Mouse (Mus musculus) CD4-positive, CD25-positive, alpha-beta regulatory T cell, adult 2 months (primary cell): ENCODE data around the gene Crygs.

Experiments
- DNase-seq: peaks from one replicate; pipeline ENCODE4 v3.0.0-alpha.2; 2012; ENCODE audit warnings: low read depth, low spot score

The Crygs gene

DNA sequence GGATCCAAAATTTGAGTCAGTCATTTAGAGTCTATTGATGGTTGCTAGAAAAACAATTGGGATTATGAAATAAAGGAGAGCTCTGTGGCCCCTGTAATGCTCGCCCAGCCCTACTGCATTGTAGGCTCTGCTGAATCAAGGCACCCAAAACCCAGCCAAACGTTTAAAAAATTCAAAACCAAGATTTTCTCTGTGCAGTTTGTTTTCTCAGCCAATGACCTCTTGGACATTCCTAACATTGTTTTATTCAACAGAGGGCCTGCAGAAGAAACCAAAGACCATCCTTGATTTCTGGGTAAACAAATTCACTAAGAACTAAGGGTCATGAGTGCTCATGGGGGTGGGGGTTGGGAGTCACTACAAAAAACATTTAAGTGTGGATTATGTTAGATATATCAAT, at the start of gene Crygs:
Gene Crygs, minus strand, starts transcription at position 101 of the 400 bp plus-strand sequence.
- no peak for DNase-seq

DNA sequence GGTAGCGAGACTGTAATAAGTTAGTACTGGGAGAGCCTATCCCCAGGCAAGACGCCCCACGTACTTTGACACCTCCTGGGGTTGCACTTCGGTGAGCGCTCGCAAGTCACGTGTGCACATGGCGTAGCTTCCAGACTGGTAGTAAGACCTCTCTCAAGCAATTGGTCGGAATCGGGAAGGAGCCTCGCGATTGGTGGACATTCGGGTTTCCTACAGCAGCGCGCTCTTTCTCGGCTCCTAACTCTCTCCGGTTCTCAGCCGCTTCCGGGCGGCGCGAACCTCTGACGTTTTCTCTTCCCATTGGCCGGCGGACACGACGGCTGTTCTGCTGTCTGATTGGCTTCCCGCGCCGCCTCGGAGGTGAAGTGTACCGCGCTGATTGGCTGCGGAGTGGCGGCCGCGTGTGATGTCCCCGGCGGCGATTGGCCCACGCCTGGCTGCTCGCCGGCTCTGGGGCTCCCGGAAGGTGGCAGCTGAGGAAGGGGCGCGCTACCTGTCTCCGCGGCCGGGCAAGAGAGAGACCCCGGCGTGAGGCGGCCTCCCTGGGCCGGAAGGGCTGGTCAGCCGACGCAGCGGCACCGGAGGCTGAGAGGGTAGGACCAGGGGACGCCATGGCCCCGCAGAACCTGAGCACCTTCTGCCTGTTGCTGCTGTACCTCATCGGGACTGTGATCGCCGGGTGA, 46.2 kb upstream of the Crygs start, which contains the start of the genes Tbccd1 and Dnajb11:
Gene Tbccd1, minus strand, starts transcription at position 239 of the 683 bp plus-strand sequence.
Gene Dnajb11, plus strand, starts transcription at position 415 of the 683 bp plus-strand sequence.
- peak; percentile 99 for DNase-seq

DNA sequence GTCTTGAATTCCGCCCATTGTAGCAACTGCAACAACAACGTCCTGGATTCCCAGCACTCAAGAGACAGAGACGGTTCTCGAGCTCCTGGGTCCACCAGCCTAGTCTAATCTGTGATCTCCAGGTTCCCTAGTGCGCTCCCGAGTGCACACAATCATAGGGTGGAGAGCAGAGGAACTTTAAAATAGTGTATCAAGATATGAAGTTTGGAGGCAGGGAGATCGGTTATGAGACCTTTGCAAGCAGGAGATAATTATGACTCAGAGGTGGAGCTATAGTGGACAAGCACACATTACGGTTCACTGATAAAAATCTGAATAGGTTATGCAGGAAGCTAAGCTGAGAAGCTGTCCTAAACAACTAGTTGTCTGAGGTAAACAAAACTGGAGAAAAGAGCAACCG, 45.4 kb upstream of the Crygs start:
- no peak for DNase-seq

DNA sequence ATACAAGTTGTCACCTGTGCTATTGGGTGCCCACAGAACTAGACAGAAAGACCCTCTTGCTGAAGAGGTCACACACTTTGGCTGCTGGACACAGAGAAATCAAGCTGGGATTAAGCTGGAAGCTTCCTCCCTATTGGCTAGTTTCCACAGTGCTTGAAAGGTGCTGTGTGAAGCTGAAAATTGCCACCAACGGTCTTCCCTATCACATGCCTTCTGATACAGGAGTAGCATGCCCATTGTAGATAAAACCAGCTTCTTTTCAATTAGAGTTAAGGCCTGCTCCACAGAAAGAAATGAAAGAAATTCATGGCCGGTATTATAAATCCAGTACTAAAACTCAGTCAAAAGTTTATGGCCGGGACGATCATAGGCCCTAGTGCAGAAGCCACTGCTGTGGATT, 41.3 kb upstream of the Crygs start:
- DNase-seq = no peak

DNA sequence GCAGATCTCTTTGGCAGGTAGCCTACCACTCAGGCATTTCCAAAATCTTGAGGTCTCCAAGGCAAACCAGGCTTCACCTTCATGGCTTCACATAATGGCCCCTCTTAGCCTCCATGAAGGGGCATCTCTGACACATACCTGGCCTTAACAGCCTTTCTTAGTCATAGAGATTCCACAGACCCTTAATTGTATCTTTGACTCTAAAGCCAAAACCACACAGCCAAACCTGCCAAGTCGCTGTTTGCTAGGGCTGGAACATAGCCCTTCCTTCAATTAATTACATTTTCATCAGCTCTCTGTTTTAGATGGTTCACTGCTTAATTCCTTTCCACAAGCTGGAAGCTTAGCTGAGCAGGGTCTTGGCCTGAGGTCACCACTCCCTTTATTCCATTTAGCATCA, 37.0 kb upstream of the Crygs start:
- no peak for DNase-seq

DNA sequence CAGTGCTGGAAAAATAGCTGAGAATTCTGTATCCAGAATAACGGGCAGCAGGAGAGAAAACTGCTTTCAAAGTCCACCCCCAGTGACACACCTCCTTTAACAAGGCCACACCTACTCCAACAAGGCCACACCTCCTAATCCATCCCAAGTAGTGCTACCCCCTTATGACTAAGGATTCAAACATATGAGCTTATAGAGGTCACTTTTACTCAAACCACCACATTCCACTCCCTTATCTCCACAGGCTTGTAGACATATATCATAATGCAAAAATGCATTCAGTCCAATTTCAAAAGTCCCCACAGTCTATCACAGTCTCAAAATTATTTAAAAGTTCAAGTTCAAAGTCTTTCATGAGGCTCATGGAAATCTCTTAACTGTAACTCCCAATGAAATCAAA, 36.3 kb upstream of the Crygs start:
- no peak for DNase-seq

DNA sequence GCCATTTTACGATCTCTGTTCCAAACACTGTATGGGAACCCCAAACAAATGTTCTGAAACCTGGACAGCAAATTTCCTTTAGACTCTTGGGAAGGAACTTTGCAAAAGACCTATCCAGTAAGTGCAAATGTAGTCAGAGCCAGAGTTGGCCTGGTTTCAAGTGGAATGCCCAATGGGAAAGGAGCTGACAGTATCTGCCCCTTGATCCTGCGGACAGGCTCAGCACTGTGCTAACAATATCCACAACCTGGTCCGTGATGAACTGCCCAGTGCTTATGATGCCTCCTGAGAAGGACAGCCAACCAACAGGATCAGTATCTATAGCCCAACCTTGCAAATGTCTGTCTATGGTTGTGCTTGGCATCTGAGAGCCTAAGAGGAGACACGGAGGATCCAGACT, 34.1 kb upstream of the Crygs start:
- no peak for DNase-seq

GRCm38 (mm10) chr16:22844834-22845233, 33.5 kb upstream of the Crygs start:
- DNase-seq = no peak

GRCm38 (mm10) chr16:22844061-22844801, 32.9 kb upstream of the Crygs start:
- DNase-seq = peak; percentile 21

DNA sequence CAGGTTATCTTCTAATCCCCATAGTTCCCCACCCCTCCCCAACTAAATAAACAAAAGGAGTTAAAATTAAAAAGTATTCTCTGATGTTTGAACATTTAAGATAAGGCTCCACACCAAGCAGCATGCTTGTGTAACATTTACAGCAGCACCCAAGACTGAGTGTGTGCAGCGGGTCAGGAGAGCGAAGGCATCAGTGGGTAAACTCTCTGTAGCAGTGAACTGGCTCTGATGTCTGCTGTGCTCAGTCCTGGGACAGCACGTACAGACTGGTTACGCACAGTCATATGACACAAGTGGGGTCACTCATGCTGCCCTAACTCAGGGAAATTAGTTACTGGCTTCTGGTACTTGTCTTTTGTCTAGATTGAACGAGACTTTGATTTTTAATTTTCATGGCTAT, 31.5 kb upstream of the Crygs start:
- DNase-seq = no peak

DNA sequence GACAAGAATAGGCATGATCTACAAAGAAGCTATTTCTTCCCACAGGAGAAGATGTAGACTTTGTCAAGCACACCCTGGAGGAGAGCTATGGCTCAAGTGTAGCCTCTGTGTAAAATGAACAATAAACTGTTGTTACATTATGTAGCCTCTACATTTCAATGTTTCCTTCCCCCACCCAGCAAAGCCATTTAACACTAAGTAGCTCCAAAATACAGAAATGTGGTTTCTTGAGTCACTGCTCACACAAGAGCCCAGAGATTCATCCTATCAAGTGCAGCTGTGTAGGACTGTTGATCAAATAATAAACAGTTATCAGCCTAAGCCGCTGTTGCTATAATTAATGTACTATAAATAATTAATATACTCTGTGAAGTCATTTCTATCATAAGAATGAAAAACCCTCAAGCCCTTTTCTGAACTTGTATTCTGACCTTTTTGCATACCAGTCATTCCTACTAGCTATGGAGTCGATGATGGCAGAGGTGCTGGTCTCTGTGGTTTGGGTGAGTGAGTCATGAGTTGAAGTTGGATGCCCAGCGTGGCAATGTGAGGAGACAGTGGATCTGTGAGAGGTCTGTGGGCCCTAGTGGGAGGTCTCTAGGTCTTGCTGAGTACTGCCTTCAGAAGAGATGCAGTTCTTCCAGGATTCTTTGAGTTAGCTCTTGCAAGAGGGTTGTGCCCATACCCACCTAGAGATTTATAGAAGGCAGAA, 27.9 kb upstream of the Crygs start:
- DNase-seq = no peak

DNA sequence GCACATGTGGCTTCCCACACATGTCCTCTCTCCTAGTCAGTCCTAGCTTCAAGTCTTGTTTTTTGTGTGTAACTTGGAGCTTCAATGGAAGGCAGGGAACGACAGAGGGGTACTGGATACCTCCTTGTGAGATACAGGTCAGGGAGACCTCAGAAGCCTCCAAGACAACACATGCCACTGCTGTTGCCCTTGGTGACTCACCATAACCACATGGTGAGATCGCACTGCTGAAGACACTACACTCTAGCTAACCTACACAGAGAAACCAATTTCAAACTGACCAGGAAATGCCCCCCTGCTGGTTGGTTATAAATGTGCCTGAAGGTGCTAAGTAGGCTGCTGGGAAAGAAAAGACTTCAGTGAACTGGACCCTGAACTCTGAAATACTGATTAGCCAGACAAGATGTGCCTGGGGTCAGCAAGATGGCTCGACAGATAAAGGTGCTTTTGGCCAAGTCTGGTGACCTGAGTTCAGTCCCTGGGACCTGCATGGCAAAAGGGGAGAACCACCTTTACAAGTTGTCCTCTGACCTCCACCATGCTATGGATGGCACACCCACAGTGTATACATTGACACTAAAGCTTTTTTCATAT, 21.7 kb upstream of the Crygs start:
- DNase-seq = no peak

GRCm38 (mm10) chr16:22820731-22821130, 9.4 kb upstream of the Crygs start:
- no peak for DNase-seq

DNA sequence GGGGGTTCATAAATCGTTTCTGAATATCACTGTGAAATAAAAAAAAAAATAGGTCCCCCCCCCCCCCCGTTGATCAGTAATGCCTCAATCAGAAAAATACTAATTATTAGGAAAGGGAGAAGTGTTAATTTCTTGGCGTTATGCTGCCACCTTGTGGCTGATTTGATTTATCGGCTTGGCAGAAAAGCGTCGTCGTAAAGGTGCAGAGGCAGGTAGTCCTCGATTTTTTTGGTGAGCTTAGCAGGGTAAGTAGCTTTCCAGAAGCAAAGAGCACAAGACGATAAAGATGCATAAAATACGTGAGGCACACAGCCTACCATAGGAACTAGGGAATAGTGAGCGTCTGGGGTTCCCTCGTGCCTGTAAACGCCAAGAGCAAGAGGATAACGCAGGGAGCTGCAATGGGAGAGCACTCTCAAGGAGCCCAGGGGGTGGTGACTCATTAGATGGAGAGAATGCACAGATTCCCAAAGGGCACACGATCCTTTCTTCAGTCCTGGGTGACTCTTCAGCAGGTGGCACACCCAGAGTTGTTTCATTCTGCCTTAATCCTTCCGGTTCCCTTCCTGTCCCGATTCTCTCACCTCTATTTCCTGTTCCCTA, 3.8 kb downstream of the Crygs start:
- DNase-seq = peak; percentile 78

DNA sequence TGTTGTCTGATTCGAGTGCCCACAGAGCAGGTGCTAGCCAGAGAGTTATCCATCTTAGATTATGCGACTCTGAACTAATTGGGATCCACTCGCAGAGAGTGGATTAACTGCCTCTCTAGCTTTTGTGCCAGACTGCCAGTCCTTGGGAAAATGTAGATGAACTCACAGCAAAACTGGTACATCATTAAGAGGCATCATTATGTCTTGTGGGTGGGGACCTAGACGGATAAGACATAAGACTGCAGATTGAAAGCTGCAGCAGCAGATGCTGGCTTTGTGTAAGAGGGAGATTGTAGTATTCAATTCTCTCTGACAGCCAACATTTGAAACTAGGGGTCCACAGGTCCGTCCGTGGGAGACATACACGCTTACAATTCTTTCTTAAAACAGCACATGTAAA, 8.6 kb downstream of the Crygs start:
- DNase-seq = no peak

DNA sequence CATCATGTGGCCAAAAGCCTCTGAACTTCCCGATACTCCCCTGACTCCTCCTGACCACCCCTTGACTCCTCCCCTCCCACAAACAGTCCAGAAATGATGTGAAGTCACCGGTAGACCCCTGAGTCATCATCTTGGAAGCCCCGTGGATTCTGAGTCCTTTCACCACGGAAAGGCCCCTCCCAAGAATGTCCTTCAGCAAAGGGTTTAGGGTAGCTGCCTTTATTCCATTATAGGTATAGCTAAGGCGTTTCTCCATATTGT, 10.6 kb downstream of the Crygs start:
- DNase-seq = no peak

DNA sequence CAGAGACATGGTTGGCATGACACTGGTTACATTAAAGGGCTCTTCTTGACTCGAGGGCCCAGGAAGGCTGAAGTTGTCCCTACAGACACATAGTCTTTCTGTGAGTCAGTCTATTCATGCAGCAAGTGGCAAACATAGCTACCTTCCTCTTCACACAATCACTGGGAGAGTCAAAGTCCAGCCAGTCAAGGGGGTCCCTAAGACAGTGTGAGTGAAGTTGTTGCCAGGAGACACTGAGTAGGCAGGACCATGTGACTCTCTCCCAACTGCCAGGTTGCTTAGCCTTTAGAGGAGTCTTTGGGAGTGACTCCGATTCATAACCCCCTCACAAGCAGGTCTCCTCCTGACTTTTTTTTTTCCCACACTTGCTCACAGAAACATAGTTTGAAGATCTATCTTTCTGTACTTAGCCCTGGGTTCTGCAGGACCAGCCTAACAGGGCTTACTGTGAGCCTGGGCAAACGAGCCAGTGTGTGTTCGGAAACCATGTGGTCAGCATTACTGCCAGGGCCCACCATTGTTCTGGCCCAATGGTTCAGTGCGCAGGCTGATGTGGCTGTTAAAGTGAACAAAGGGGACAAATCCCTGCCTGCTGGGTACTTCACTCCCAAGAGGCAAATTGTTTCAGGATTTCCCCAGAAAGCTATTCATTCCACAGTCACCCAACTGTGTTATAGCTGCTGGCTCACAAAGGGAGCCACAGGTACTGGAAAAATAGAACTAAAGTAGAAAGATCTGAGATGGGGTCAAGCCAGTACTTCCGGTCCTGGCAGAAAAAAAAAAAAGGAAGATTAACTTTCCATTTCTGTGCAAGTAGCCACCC, 11.1 kb downstream of the Crygs start:
- DNase-seq = no peak

DNA sequence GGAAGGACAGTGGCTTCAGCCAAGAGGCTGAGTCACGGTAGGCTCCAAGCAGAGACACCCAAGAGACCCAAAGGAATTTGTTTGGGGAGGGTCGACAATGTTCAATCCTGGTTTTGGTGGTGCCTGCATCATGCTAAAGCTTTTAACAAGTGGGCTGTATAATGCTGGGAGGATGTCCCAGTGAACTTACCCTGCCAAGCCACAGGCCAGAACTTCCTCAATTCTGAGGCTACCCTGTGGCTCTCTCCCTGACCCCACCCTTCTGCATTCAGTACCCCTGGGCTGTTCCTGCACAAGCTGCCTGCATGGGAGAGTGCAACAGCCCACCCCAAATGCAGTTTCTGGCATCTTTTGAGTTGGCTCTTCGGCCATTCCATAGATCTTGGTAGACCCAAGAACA, 12.9 kb downstream of the Crygs start:
- DNase-seq = no peak

DNA sequence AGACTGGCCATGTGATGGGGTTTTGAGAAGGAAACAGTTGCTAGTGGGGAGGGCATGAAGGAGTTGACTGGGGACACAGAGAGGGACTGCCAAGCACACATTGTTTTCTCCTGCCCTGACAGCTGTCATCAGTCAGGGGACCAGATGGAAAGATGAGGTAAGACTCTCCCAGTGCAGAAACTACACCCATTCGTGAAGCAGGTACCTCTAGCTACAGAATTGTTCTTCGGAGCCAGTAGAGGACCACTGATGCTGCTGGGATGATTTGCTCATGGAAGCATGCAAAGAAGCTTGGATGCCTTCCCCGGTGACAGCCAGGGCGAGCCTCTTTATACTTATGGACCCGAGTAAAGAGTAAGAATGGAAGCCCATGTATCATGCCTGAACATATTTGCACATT, 13.9 kb downstream of the Crygs start:
- DNase-seq = no peak

- DNase-seq = no peak
Measured at GRCm38 (mm10) chr16:22795497-22795896, 15.9 kb downstream of the Crygs start.

DNA sequence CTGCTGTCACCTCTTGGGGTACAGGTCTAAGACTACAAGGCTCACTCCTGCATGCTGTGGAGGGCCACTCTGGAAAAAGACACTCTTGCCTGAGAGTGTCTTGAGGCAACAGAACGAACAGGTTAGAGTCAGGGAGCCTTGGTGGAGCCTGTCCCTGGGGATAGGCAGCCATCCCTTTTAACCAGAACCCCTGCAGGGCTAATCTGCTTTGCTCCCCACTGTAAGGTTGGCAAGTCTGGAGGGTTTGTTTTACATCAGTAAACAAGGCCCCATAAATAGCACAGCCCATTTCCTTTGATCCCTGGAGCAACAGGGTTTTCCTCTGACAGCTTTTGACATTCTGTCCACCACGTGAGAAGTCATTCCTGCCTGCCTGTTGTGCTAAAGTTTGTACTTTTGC, 20.1 kb downstream of the Crygs start:
- no peak for DNase-seq
